Mouse (Mus musculus): ENCODE results near the gene 5830473C10Rik.
"Not testable (repeated sequence)": the region's sequence is repeated elsewhere in the genome, so short reads cannot be mapped to it uniquely, and the experiment has no call there.

Gene 5830473C10Rik

DNA sequence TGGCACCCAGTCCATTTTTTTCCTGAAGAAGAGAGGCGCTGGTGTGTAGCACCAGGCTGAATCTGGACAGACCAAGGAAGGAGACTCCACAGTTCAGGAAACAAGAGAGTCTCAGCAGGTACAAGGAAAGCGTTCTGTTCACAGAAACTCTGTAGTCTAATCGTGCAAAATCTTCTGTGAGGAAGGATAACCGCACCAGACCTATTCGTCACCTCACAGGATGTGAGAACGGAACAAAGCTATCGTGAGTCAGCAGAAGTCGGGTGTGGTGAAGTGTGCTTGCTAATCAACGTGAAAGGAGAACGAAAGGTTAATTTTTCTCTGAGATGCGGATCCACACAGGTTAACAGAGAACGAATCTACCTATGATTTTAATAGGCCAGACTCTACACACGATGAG lies 34.0 kb downstream of the 5830473C10Rik start:
- no peak for DNase-seq (ENCODE audit: low read depth, low spot score)

DNA sequence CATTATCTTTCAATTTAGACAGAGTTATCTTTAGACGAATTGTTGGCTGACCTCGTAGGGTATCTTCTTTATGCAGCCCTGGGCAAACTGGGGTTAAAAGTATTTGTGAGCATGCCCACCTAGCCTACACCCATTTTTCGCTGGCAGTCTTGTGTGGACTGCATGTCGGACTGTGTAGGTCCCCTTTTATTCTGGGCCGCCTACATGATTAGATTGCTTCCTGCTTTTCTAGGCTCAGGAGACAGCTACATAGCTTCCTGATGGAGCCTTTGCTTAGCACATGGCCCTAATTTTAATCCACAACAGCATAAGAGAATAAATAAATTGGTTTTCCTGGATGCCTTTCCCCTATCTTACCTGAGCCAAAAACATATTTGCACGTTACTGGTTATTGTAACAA lies 35.2 kb downstream of the 5830473C10Rik start:
- DNase-seq (ENCODE audit: low read depth, low spot score), result no peak

DNA sequence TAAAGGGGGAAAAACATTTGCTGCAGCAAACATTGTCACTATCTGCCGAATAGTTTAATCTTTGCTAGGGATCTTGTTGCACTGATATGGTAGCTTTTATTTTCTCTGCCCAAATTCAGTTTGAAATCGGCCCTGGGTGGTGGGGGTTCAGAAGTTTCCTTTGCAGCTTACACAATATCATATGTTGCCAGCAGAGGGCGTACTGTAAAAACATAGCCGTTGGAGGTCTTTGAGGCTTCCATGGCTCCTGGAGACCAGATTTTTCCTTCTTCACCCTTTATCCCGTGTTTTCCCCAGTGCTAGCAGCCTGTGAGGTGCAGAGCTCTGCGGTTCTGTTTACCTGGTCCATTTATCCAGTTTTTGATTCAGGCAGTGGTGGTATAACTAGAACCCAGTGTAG lies 40.6 kb downstream of the 5830473C10Rik start:
- DNase-seq (ENCODE audit: low read depth, low spot score), result peak; percentile 72

DNA sequence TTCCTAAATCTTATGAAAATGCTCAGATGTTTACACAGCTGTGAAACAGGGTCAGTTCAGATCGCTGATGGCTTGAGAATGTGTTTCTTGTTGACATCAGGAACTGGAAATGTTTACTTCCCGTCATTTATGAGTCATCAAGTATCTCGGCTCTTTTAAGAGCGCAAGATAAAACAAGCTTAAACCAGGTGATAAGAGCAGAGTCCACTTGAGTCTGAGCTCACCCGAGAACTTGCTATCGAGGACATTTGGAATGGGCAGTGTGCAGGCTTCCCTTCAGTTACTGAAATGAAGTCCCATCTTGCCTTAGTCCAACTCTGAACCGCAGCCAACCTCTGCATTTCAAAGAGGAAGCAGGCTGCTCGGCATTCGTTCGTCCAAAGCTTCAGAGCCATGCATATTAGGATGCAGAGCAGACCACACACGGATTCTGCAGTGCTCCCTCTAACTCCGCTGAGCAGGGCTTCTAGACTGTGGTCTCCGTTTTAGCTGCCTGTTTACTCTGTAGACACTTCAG lies 42.6 kb downstream of the 5830473C10Rik start:
- DNase-seq (ENCODE audit: low read depth, low spot score), result no peak

DNA sequence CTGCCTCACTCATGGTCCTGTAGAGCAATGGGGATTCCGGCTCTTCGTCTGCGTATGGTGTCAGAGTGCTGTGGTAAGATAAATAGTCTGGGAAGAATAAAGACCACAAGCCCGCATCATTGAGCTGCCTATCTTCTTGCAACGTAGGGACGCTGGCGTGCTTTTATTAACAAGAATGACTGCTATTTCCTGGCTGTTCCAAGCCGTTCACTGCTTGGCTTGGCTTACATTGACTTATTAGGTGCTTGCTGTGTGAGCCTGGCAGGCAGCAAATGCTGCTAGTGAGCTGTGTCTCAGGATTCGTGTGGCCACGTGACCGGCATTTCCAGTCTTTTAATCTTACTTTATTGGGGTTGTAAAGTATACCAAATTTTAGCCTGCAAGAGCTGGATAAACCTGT lies 48.0 kb downstream of the 5830473C10Rik start:
- no peak for DNase-seq (ENCODE audit: low read depth, low spot score)

DNA sequence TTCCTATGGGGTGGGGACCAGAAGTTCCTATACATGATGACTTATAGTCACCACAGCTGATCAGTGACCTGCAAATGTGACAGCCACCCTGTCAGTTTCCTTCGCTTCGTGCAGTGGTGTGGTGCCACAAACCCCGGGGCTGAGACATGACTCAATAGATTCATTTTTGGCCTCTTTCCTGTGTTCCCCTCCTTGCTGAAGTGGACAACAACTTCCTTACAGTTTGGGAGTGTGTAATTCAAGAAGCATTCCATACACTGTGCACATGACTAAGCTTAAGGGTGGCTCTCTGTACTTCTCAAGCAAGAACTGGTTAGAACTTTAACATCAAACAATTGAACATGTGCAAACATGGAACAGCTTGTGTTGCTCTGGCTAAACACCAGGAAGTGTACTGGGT lies 50.5 kb downstream of the 5830473C10Rik start:
- DNase-seq (ENCODE audit: low read depth, low spot score), result no peak

DNA sequence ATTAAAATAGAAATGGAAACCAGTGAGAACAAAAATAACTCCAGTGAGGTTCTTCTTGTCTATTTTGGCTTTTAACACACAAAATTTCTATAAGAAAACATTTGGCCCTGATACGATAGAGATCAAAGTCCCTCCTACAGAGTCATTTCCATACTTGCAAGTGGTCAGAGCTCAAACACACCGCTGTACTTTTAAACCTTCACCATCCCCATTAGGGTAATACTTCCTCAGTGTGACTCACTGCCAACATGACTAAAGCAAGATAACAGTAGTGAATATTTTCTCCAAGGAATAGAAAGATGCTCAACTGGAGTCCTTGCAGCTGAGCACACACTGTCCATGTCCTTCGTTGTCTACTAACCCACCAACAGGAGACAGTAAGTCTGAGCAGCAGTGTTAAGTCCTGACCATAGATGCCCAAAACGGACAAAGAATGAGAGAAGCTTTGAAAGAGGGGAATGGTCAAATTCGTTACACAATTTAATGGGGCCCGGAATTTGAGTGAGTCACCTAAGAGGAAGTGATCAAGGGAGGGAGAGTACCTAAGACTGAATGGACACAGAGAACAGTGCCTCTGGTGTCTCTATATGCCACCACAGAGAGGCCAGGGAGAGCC lies 51.2 kb downstream of the 5830473C10Rik start:
- no peak for DNase-seq (ENCODE audit: low read depth, low spot score)

DNA sequence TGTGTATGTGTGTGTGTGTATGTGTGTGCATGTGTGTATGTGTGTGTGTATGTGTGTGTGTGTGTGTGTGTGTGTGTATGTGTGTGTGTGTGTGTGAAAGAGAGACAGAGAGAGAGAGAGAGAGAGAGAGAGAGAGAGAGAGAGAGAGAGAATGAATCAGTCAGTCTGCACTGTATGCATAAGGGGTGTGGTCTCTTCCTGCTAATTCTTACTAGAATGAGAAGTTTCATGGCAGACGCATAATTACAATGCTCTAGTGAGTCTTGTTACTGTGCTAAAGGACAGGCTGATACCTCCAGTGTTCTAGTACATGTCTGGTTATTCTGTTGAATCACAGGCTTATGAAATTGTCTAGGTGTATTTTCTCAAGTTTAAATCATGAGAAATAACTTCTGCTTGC lies 51.8 kb downstream of the 5830473C10Rik start:
- DNase-seq (ENCODE audit: low read depth, low spot score), result not testable (repeated sequence)

DNA sequence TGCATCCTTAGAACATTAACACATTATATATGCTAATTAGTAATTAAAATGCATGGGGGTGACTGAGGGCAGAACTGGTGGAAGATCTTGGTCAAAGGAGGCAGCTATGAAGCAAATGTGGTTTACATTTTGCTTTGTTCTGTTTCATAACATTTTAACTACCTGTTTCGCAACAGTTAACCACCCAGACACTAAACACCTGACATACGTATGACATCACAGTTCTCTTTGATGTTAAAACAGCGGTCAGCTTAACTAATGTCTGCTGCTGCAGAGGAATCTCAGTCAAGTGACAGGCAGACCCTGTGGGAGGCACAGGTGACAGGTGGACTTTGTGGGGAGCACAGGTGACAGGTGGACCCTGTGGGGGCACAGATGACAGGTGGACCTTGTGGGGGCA lies 57.0 kb downstream of the 5830473C10Rik start:
- no peak for DNase-seq (ENCODE audit: low read depth, low spot score)

DNA sequence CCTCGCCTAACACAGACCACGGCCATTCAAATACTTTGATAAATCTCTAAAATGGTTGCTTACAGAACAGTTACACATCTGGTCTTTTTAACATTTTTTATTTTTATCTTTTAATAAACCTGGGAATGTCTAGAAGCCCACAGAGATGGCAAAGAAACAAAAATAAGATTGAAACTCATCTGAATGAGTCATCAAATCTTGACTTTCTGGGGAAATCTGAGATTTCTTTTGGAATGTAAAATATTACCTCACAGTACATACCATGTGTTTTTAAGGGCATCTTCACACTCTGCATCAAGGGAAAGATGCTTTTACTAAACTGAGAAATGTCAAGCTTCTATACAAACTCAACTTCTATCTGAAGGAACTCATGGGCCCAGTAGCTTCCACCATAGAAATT lies 60.4 kb downstream of the 5830473C10Rik start:
- DNase-seq (ENCODE audit: low read depth, low spot score), result no peak

DNA sequence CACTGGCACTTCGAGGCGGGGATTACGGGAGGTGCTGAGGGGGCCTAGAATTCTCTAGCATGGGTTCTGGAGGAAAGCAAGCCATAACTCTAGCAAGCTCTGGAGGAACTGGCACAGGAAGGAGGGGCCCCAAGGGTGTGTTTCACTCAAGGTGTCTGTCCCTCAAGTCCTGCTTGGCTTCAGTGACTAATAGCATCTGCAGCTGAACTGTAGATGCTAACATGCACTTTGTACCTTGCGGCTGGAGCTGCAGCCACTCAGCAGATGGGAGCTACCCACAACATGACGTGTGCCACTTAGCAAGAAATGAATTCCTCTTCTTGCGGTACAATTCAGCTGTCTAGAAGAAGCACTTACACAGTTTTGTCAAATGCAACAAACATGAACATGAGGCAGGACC lies 60.8 kb downstream of the 5830473C10Rik start:
- DNase-seq (ENCODE audit: low read depth, low spot score), result no peak

DNA sequence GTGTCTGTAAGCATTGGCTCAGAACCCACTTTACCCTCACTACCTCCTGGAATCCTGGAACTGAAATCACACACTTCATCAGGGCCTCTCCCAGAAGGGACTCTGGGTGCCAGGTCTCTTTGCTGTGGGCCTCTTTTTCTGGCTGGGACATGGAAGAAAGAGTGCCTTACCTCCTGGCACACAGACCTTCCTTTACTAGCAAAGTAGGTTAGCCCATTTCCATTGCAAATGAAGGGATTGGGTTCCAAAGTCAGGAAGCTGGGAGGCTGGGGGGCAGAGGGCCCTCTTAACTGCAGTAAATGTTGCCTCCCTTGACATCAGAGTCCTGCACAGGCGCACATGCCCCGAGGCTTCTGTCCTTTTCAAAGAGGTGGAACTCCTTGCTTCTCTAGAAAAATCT lies 62.3 kb downstream of the 5830473C10Rik start:
- no peak for DNase-seq (ENCODE audit: low read depth, low spot score)

DNA sequence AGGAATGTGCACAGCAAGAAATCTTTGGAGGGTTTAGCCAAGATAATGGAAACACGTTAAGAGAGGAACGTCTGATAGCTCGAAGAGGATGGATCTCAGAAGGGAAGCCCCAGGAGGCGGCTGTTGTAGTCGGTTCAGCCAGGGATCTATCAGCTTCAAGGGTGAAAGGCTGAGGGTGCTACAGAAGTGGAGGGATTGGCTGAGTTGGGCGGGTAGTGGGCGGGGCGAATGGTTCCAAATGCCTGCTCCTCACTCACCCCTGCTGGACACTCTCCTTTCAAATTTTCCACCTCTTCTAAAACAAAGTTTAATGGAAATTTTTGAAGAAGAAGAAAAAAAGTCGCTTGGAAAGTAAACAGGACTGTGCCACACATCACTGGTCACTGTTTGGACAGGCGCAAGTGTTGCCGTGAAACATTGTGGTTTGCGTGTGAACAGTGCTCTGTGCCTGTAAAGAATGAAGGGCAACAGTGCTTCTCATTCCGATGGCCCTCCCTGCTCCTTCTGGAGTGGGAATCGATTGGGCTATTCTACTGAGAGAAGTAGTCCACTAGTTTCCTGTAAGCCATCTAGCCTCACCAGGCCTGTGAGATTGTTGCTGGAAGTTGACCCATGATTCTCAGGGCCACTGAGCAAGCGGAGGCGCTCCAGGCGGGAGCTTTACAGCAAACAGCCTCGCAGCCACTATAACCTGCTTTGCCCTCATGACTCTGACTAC lies 64.0 kb downstream of the 5830473C10Rik start:
- DNase-seq (ENCODE audit: low read depth, low spot score), result no peak

DNA sequence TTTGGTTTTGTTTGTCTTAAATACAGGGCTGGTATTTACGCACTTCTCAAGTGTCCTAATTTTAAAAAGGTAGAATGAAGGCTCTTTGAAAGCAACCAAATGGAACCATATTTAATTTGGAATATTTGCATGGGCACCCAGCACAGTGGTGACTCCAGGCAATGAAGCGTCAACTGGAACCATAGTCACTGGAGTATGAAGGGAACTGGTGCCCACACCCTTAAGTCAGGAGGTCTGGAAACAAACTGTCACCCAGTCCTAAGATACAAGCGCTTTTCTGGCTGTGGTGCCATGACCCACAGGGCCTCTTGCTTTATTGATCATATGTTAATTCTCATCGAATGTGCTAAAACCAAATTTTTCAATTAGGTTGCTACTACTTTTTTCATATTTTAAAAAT lies 66.5 kb downstream of the 5830473C10Rik start:
- no peak for DNase-seq (ENCODE audit: low read depth, low spot score)

DNA sequence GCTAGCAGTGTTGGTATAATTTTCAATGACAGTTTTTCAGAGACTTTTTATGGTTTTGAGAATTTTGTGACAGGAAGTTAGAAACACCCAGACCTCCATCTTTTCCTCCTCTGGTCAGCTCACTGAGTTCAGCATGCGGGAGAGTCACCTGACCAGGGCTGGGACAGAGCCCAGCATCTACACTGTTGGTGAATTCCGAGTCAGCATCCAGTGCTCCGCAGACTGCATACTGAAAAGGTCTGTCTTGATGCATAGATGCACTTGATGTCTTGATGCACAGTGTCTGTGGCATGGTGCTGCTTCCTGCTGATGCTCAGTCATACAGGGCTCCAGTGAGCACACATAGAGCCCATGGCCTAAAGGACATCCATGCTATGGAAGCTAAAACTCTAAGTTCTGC lies 67.1 kb downstream of the 5830473C10Rik start:
- no peak for DNase-seq (ENCODE audit: low read depth, low spot score)

DNA sequence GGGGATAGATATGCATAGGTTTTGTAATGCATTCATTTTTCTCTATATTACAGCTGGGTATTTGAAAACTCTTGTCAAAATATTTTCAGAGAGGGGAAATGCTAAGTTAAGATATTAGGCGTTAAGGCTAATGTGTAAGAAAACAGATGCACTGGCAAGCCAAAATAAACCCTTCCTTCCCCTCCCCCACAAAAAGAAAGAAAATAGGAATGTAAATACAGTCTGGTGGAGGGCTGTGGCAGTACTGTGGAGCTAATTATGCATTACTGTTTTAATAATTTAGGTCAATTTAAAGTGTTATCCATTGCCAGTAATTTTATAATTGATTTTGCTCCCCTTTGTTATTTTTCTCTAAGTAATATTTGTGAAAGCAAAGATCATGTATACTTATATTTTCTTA lies 67.6 kb downstream of the 5830473C10Rik start:
- no peak for DNase-seq (ENCODE audit: low read depth, low spot score)

DNA sequence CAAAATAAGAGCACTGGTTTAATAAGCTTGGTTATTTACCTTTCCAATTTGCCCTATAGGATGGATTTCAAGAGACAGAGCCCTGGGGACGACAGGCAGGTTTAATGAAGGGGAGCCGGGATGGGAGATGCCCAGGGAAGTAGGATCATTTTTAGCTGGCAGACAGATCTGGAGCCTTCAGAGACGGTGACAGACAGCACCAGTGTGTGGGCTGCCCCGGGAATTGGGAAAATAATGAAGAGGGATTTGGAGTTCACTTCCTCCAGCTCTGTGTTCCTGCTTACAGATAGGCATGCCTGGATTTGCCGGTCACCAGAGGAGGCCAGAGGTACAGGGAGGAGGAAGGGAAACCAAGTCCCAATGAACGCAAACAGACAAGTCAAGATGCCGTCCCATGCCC lies 74.0 kb downstream of the 5830473C10Rik start:
- DNase-seq (ENCODE audit: low read depth, low spot score), result no peak

DNA sequence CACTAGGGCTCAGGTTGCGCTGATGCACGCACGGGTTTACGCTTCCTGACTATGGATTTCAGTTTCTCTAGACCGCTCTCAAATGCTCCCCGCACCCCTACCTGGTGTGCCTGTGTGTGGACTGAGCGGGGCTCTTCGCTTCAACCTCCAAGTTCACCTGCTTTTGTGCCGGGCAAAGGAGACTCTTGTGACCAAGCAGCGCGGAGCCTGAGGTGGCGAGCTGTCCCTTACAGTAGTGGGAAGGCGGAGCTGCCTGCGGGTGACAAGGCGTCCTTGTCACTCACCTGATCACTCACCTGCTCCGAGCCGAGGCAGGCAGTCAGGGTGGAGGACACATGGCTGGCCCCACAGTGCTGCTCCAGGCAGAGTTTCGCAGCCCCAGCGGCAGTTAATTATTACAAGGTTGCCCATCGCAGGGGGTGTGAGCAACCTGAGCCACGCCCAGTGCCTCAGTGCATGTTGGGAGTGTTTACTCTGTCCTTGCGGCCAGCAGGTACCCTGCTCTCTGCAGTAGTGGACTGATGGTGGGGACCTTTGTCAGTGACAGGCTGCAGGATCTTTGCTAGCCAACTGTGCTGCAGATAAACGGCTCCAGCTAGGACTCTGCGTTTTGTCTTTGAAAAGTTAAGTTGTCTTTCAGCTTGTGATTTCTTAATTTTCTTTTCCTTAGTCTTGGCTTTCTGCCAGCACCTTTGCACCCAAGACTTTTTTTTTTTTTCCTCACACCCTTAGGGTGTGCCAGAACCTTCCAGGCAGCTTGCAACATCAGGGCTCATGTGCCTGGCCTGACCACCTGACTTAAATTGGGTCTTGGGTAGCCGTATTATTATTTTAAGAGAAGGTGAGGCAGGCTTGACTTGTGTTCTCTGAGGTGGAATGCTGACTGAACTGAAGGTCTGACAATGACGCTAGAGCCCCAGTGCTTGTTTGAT lies 79.6 kb downstream of the 5830473C10Rik start, which contains the start of gene Rassf6:
Gene Rassf6 (minus strand): TSS at position 372 of the 932 bp plus-strand sequence.
- DNase-seq (ENCODE audit: low read depth, low spot score), result no peak

DNA sequence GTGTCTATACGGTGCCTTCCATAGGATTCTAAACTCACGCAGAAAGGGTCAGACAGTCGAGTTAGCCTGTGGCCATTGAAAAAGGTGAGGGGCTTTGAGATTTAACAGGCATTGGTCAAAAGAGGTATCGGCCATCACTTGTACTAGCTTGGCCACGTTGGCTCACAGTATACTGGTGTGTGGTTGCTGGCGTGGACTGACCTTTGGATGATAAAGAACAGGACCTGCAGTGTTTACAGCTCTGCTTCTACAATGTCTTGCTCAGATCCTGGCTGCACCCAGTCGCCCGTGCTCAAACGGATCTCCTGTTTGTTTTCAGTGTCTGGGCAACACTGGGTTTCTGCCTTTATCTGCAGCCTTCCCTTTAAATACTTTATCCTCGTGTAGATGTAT lies 80.3 kb downstream of the 5830473C10Rik start:
- no peak for DNase-seq (ENCODE audit: low read depth, low spot score)

DNA sequence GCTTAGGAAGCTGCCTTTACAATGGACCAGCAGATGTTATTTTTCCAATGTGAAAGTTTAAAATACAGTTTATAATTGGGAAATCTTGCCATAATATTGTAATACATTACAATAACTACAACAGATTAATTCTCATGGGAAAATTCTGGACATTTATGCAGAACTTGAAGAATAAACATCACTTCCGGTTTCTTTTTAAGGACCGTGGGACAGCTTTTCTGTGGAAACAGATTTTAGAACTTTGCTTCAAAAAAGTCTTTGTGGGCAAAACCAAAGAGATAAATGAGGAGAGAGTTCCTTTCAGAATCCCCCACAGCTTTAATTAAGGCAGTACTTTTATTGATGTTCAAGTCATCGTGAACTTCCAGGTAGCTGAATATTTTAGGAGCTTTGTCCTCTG lies 84.7 kb downstream of the 5830473C10Rik start:
- DNase-seq (ENCODE audit: low read depth, low spot score), result no peak

DNA sequence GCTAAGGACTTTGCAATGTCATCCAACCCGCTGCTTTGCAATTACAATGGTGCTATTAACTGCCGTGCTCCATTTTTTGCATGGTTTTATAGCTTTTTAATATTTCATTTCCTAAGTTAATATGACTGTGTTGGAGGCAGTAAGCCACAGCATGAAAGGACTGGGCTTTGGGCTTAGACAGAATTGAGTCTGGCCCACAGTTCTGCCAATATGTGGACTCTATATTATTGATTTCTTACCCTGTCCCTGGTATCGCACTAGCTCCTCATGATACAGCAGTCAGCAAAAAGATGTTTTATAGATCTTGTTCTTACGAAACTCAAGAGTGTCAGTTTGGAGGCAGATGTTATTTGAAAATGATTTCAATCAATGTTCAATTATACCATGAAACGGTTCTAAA lies 85.5 kb downstream of the 5830473C10Rik start:
- no peak for DNase-seq (ENCODE audit: low read depth, low spot score)
